In the genomic region with DNA sequence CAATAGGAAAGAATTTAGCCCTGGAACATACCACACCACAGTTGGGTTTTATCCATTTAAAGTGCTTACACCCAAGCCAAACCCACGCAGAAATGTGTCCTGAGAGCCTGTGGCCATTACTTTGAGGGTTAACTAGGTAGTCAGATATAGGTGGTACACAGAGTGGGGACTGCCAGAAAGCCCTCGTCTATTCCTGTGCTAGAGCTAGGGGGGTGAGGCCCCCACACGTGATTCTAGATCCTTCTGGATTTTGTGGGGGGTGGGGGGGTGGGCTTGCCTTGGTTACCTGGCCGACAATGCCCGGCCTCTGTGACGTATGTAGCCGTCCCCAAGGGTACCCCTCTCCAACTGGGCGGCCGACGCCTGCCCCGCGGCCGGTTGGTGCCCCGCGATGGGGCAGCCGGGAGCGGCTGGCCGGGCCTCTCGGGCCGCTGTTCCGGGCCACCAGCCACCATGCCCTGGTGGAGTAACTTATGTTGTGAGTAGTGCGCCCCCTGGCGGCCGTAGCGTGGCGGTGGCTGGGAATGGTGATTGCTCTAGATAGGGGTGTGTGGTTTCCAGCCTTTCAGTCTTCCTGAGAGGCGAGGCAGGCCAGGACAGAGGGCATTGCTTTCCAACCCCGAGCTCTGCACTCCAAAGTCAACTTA, we compare ENCODE assay signal across 8 mouse cellular contexts. TPM values are rescaled to one million over a fixed set of nuclear protein-coding genes. Genes with fewer than 3 reads are reported as not detected.
A peak's percentile ranks its signal among the peaks of the same experiment; 100 is the strongest.
DNase-seq lines count a peak whose midpoint lies in the region; ATAC-seq and TF ChIP-seq lines count a peak whose summit lies in the region.

No protein-coding gene starts in this region.

- no peaks in the 10 kb centered on the region for H3K4me1 ChIP-seq in bone marrow, adult 2 months (ENCODE audit: control insufficient read depth, insufficient read depth, low read length)
- H3K4me1 ChIP-seq in embryonic facial prominence, embryonic 14.5 days (ENCODE audit: control insufficient read depth, insufficient read depth, low read length), result no peaks in the 10 kb centered on the region
- H3K4me1 ChIP-seq in limb, embryonic 13.5 days, result peaks cover 5% of the 10 kb centered on the region; the same call in 1 of the 2 replicates
- peaks cover 5% of the 10 kb centered on the region; the same call in 1 of the 2 replicates for H3K4me1 ChIP-seq in midbrain, embryonic 16.5 days (ENCODE audit: control insufficient read depth, insufficient read depth, low read length)

- no peaks in the 10 kb centered on the region for H3K36me3 ChIP-seq in embryonic facial prominence, embryonic 14.5 days (ENCODE audit: control insufficient read depth, insufficient read depth, low read length)
- H3K36me3 ChIP-seq in limb, embryonic 13.5 days, result no peaks in the 10 kb centered on the region
- no peaks in the 10 kb centered on the region for H3K36me3 ChIP-seq in midbrain, embryonic 16.5 days (ENCODE audit: control insufficient read depth, insufficient read depth, low read length)

- H3K4me2 ChIP-seq in embryonic facial prominence, embryonic 14.5 days (ENCODE audit: low read depth, low read length), result peak overlapping the region; percentile 57
- H3K4me2 ChIP-seq in limb, embryonic 13.5 days (replicated peaks), result peak overlapping the region; percentile 69
- H3K4me2 ChIP-seq in midbrain, embryonic 16.5 days (ENCODE audit: low read length), result peak overlapping the region; percentile 61

- peak overlapping the region; percentile 62 for H3K9ac ChIP-seq in embryonic facial prominence, embryonic 14.5 days (ENCODE audit: low read depth, low read length)
- H3K9ac ChIP-seq in limb, embryonic 13.5 days, result peak overlapping the region; percentile 48; the same call in 1 of the 2 replicates
- H3K9ac ChIP-seq in midbrain, embryonic 16.5 days (ENCODE audit: low read depth, low read length), result peak overlapping the region; percentile 41; the same call in 1 of the 2 replicates

- H3K27me3 ChIP-seq in embryonic facial prominence, embryonic 14.5 days (replicated peaks; ENCODE audit: control insufficient read depth, insufficient read depth, low read length), result no peaks in the 10 kb centered on the region
- H3K27me3 ChIP-seq in limb, embryonic 13.5 days, result no peaks in the 10 kb centered on the region
- no peaks in the 10 kb centered on the region for H3K27me3 ChIP-seq in midbrain, embryonic 16.5 days (ENCODE audit: control insufficient read depth, insufficient read depth, low read depth, low read length)

- ATAC-seq in embryonic facial prominence, embryonic 14.5 days (ENCODE audit: low read depth), result peak; percentile 92
- peak; percentile 93 for ATAC-seq in limb, embryonic 13.5 days (ENCODE audit: low FRiP score, low read depth)
- ATAC-seq in midbrain, embryonic 16.5 days, result peak; percentile 86

- 8% methylated on average over 28 of the region's 28 CpGs for WGBS in bone marrow, adult 2 months
- WGBS in embryonic facial prominence, embryonic 14.5 days, result 10% methylated on average over 18 of the region's 28 CpGs
- WGBS in limb, embryonic 13.5 days, result 4% methylated on average over 28 of the region's 28 CpGs
- 6% methylated on average over 23 of the region's 28 CpGs for WGBS in midbrain, embryonic 16.5 days

- H3K9me3 ChIP-seq in embryonic facial prominence, embryonic 14.5 days (ENCODE audit: control insufficient read depth, low read length), result no peaks in the 10 kb centered on the region
- no peaks in the 10 kb centered on the region for H3K9me3 ChIP-seq in limb, embryonic 13.5 days
- H3K9me3 ChIP-seq in midbrain, embryonic 16.5 days (replicated peaks; ENCODE audit: control insufficient read depth, low read length, poor library complexity, severe bottlenecking), result no peaks in the 10 kb centered on the region

- H3K4me3 ChIP-seq in bone marrow, adult 2 months (replicated peaks; ENCODE audit: control insufficient read depth, low read depth, low read length), result no peak overlapping the region
- H3K4me3 ChIP-seq in embryonic facial prominence, embryonic 14.5 days (ENCODE audit: low read depth, low read length), result peak overlapping the region; percentile 36
- H3K4me3 ChIP-seq in limb, embryonic 13.5 days, result peak overlapping the region; percentile 42
- peak overlapping the region; percentile 26 for H3K4me3 ChIP-seq in midbrain, embryonic 16.5 days (ENCODE audit: low read depth, low read length)

- TF ChIP-seq CTCF in bone marrow, adult 2 months (IDR thresholded peaks at IDR 0.05; ENCODE audit: control insufficient read depth, insufficient read depth, low read length), result peak; percentile 88

- TF ChIP-seq POLR2A in bone marrow, adult 2 months (IDR thresholded peaks at IDR 0.05; ENCODE audit: borderline replicate concordance, control insufficient read depth, low read depth, low read length), result no peak; the same call in 1 of the 2 replicates

- DNase-seq in A20 (ENCODE audit: low read depth, low spot score), result peak; percentile 89
- peak; percentile 92 for DNase-seq in embryonic facial prominence, embryonic 14.5 days (ENCODE audit: low spot score)
- peak; percentile 88 to 92 for DNase-seq in heart, adult 9 months (ENCODE audit: low spot score in 2 of 2)
- peak; percentile 97 for DNase-seq in kidney, adult 9 months
- peak; percentile 79 to 89 for DNase-seq in spleen, postnatal 10 days (ENCODE audit: low spot score in 2 of 2)

- H3K27ac ChIP-seq in bone marrow, adult 2 months (ENCODE audit: control insufficient read depth, insufficient read depth, low read depth, low read length, poor library complexity), result no peak overlapping the region
- H3K27ac ChIP-seq in embryonic facial prominence, embryonic 14.5 days (replicated peaks; ENCODE audit: low read depth, low read length), result no peak overlapping the region
- no peak overlapping the region for H3K27ac ChIP-seq in limb, embryonic 13.5 days
- H3K27ac ChIP-seq in midbrain, embryonic 16.5 days (ENCODE audit: low read length), result no peak overlapping the region

RNA-seq across cellular contexts. Expression of gene Zbtb2, which starts 41.3 kb away (rescaled TPM):
- polyA plus RNA-seq in bone marrow, adult 2 months (2011; ENCODE audit: insufficient read depth, insufficient read length, low replicate concordance, missing spikeins), result 2.9 and 7.6 TPM in 2 replicates
- polyA plus RNA-seq in embryonic facial prominence, embryonic 14.5 days (2014; fragmentation: Nextera tagmentation; extraction: Ambion mirVana), result 13.7 and 14.4 TPM in 2 replicates
- 14.6 and 16.4 TPM in 2 replicates for polyA plus RNA-seq in limb, embryonic 13.5 days (2015; fragmentation: Nextera tagmentation; extraction: Ambion mirVana)
- 14.8 and 17.2 TPM in 2 replicates for polyA plus RNA-seq in midbrain, embryonic 16.5 days (2015; fragmentation: Nextera tagmentation; extraction: Ambion mirVana)
